Mouse (Mus musculus) monocyte, adult 2 months (primary cell): ENCODE data around the gene Ccdc81.
A peak's percentile ranks its signal among the peaks of the same experiment; 100 is the strongest.

Experiments
- DNase-seq, 2 experiments: peaks; one replicate each; pipeline ENCODE4 v3.0.0; 2022; ENCODE audit warnings: low spot score in 2 of 2, low read depth in 1 of 2

Gene Ccdc81

DNA sequence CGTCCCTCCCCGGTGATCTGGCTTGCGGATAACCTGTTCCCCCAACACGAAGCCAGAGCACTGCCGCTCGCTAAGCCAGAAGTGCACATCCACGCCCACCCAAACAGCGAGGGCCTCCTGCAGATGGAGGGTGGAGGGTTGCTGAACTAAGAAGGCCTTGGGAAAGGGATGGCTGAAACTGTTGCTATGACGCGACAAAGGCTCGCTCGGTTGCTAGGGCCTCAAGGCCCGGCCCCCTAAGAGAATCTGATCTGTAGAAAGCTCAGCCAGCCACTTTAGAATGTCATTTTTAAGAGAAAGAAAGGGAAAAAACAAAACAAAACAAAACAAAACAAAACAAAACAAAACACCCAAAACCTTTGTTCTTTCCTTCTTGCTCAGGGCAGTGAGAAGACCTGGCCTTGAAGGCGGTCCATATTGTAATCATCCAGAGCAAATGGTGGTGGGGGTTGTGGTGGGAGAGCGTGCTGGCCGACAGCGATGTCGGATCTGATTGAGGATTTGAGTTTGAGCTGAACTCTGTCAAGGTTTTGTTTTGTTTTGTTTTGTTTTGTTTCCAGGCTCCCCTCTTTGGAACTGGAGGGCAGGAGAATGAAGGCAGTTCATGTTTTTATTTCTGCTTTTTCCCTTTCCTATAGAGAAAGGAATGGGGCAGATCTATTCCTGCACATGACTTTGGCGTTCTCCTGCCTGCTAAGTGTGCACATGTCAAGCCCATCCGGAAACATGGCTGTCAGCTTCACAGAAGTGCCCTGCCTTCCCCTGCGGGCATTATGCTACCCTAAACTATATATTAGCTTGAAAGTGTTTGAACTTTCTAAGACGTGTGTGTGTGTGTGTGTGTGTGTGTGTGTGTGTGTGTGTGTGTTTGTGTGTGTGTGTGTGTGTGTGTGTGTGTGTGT is at the start of gene Ccdc81:
Gene Ccdc81 (minus strand): TSS at position 188 of the 902 bp plus-strand sequence.
- no peak for DNase-seq

DNA sequence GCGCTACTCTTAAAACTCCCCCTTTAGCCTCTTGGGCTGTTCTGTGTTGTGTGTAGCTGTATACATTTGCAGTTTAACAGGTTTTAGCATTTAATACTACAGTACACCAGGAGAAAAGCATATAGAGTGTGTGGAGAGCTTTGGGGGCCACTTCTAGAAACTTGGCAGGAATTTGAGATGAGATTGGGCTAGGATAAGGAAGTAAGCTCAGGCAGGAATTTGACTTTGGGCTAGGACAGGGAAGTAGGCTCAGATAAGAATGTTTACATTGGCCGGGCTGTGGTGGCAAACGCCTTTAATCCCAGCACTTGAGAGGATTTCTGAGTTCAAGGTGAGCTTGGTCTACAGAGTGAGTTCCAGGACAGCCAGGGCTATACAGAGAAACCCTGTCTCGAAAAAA is 46.0 kb upstream of the Ccdc81 start:
- no peak for DNase-seq

DNA sequence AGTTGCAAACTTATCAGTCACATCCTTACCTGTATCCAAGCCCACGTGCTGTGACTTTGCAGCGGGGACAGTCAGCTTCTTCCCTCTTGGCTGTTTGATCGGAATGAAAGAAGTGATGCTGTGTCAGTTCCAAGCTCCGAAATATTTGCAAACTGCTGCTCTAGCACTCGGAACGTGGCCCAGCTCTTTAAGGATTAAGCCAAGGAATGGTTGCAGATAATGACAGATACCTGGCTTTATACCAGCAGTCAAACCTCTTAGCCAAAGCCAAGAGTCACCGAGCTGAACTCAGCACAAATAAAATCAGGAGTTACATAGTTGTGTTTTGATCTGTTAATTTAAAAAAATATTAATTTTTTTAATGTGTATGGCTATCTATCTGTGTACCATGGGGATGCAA is 44.6 kb upstream of the Ccdc81 start:
- no peak for DNase-seq

DNA sequence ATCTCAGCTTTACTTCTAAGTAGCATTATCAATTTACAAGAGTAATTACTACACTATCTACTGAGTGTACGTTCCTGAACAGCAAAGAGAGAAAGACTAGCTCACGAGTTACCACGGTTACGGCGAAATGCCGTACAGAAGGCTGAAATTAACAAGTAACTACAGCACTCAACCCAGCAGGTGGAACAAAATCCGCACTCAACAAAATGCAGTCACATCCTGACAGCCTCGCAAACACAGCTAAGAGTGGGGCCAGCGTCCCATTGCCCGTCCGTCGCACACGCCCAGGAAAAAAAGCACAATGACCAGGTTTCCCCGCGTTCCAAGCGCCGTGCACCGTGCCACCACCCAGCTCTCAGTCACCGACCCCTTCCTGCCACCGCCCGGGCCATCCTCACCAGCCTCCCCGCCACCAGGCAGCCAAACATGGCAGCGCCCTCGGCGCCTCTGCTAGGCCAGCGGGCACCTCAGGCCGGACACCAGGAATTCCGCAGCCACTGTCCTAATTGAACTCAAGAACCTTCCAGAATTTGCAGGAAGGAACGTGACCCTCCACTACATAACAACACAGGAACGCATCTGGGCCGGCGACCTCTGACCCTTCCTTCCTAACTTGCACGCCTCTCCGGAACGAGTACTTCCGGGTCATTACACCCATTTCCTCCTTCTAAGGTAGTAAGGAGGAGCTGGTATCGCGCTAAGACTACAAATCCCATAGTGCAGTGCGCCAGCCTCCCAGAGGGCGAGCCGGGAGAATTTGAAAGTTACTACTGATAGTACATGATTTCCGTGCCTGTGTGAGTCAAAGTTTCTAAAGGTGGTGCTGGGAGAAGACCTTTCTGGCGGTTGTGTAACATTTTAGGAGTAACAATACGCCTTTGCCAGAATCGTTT is 37.4 kb upstream of the Ccdc81 start, which contains the start of gene Hikeshi:
Gene Hikeshi (minus strand): TSS at position 634 of the 893 bp plus-strand sequence.
- peak; percentile 83 to 90 for DNase-seq

DNA sequence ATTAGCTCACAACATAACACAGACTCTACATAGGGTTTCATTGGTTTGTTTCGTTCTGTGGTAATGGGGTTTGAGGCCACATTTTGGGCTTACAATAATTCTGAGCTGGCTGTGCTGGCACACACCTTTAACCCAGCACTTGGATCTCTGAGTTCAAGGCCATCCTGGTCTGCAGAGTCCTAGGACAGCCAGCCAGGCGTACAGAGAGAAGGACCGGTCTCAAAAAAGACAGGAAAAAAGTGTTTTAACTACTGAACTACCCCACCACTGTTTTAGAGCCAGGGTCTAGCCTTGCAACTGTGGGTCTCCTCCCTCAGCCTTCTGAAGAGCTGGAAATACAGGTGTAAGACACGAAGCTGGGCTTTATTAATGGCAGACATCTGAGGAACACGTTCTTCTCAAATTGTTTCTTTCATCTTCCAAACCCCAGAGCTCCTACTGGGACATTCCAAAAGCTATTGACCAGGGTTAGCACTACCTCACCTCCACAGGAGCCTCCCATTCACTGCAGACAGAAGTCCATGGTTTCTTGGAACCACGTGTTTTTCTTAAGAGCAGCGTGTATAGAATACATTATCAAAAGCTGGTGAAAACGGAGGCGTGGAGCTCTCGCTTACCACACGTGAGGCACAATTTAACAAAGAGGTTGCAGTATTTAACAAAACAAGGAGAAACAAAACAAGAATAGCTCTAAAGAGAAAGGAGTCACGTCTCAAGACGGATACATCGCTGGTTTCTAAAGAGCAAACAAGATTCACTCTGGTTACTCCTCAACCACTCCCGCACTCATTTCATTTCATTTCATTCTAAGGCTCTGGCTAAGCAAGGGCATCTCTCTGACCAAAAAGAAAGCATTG is 36.3 kb upstream of the Ccdc81 start:
- no peak for DNase-seq

DNA sequence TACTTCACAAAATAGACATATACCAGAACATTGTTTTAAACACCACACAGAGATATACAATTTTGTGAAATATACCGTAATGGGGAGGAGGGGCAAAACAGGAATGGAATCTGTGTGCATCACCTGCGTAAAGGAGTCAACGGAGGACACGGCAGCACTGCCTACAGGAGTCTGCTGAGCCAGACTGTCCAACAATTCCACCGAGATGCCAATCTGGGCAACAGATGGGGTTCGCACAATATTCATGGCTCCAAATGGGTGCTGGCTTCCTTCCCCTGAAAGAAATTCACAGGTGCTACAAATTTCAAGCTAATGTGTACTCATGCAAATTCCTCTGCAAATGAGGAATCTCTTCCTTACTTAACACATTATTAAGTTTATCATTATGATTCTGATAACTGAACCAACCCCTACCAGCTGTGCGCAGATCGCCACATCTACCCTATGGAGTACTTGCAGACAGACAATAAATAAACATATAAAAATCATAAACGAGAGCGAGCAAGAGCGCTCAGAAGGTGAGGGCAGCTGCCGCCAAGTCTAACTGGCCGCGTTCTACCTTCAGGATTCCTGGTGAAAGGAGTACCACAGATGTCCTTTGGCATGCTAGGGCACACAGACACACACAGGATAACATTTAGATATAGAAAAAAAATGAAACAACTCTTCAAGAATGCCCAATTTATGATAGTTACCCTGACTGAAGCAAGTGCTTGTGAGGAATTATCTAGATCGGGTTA is 20.2 kb upstream of the Ccdc81 start:
- no peak for DNase-seq

DNA sequence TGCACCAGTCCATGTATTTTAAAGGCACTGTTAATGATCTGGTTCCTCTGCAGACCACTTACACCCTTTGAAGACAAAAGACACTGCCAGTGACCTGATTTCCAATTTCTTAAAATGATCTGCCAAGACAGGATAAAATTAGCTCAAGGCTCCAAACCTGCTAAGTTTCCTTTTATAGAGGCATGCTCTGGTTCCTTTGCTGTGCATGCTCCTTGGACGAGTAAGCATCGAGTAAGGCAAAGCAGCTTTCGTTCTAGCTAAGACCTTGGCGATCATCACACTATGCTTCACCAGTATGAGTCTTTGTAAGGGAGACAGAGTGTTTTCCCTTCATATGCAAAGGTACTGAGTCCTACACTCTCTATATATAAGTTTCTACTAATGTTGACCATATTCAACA is 14.3 kb upstream of the Ccdc81 start:
- DNase-seq: no peak

DNA sequence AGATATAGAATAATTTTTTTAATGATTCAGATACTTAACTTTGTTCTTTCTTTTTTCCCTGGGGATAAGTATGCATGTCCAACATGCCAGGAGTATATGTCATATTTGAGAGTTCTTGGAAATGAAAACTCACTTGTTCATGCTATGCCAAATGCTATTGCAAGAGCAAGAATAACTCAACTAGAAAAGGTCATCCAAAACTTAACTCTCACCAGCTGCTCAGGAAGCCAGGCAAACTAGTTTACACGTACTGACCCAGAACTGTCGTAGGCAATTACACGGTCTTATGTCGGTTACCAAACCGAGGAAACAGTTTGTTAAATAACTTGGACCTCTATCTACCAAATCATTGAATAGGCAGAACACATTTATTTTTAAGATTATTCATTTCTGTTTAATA is 13.3 kb upstream of the Ccdc81 start:
- no peak for DNase-seq

DNA sequence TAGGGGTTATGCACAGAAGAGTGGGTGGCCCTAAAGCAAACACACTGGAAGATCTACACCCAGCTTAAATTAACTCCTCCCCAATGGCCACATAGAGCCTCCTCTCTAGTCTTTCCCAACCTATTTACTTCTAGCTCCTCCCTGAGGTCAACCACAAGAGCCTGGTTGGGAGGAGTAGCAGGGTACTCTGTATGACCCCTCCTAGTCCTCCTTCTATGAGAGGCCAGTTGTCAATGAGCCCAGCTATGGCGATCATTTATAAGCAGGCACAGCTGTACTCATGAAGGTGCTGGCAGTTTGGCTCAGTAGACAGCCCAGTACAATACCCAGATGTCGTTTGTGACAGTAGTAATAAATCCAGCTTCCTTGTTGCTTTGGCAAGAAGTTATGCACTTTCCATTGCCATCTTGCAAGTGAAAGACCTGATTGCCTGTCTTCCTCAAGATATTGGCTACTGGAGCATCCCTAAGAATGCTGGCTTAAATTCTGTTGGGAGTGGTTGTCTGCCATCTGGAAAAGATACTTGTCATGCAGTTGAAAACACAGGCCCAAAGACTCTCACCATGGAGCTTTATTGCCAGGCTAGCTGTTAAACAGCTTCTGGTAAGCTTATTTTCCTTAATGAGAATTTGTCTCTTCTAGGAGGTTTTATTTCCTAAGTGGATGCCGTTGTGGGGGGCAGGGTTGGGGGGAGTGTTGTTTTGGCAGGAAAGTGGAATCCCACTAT is 10.2 kb upstream of the Ccdc81 start:
- DNase-seq: no peak

DNA sequence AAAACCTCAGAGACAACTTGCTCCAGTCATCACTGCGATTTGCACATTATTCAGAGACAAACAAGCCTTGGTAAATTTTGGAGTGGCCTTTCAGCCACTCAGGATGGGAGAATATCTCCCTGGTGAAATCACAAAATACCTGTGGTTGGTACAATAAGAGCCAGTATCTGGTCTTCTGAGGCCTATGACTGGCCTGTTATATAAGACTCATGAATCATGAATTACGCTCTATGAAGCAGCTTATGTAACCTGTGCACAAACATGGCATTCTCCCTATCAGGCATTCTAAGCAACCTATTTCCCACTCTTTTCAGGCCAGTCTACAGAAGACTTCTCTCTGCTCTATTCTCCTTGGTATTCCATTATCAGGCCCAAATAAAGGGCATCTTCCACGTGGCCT is 8.9 kb upstream of the Ccdc81 start:
- DNase-seq: no peak

DNA sequence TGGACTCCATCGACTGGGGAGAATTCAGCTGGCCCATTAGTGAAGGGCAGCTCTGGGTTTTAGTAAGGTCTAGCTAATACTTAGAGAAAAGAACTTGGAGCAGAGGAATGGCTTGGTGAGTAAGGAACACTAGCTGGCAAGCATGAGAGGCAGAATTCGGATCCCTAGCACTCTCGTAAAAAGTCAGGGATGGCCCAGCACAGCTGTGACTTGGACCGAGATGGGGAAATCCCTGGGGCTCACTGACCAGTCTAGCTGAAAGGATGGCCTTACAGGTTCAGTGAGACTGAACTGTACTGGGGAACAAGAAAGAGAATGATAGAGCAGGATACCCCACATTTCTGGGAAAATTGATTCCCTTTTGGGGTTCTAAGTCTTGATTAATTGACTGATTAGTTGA is 6.3 kb upstream of the Ccdc81 start:
- no peak for DNase-seq

DNA sequence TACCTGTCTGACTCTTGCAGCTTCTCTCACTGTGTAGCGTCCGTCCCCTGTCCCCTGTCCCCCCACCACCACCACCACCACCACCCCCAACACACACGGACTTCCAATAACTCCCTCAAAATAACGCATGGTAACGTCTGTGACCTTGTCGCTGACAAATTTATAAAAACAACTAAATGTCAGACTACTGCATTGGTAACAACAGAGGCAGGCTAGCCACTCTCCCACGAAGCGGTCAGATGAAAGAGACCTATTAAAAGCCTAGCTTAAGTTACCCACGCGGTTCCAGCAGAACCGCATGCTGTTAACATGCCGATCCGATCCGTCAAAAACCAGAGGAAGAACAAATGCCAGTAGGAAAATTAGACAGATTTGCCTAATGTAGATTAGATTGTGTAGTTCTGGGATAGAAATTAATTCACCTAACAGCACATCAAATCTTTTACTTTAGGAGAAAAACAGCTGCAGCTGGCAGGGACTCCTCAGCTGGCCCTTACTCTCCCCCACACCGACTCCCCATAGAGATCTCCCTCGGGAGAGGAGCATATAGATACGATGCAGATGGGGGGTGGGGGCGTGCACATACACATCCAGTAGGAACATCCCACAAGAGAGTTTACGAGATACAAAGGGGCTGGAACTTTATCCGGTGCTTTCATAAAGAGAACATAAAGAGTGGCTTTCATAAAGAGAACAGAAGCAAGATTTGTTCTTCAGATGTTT is 5.6 kb upstream of the Ccdc81 start:
- no peak for DNase-seq

DNA sequence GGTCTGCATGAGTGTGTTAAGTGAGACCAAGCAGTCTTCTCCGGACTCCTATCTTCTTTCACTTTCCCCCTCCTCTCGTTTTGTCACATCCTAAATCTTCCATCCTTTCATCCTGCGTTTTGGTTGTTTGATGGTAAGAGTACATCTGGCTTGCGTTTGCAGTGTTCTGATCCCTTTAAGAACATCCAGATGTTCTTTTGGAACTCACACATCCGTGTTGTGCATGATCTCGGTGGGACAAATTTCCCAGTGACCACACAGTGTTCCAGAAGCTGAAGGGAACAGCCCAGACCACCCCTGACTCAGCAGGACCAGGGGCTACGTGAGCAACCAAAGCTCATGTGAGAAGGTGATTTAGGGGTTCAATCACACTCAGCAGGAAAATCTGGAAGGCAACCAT is 5.0 kb upstream of the Ccdc81 start:
- DNase-seq: no peak

DNA sequence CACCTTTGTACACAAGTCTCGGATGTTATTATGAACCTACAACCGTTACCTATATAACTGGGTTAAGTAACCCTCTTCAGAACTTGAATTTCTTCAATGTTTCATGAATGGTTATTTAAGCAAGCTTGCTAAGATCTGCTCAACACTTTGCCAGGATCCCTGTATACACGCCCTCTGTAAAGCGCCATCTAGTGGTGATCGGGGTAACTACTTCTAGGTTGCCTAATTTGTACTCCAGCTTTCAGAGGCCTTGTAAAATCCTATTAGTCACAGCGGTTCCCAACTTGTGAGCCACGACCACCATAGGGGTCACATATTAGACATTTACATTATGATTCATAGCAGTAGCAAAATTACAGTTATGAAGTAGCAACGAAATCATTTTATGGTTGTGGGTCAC is 4.5 kb upstream of the Ccdc81 start:
- DNase-seq: peak; percentile 13 to 37

DNA sequence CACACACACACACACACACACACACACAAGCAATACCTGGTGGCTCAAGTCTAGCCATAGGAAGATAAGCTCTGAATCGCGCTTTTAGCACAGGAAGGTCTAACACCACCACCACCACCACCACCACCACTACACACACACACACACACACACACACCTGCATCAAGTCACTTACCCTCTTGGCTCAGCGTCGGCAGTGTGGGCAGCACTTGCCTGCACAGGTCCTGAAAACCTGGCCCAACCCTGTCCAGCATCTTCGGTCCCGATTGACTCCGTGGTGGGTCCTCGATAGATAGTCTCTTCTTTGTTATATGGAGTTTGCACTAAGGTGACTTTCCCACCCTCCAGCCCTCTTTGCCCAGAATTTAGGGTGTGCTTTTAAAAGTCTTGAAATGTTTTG is 422 bp downstream of the Ccdc81 start:
- no peak for DNase-seq

DNA sequence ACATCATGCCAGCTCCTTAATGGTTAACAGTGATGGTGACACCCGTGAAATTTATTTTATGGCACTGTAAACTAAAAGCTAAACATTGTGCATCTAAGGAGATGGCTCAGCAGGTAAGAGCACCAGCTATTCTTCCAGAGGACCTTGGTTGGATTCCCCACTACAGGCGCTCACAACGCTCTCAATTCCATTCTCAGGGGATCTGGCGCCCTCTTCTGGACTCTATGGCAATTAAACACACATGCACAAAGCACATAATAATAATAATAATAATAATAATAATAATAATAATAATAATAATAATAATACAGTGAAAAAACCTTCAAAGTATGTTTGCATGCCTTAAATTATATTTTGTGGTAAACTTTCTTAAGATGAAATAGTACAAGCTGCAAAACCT is 11.6 kb downstream of the Ccdc81 start:
- DNase-seq: no peak

DNA sequence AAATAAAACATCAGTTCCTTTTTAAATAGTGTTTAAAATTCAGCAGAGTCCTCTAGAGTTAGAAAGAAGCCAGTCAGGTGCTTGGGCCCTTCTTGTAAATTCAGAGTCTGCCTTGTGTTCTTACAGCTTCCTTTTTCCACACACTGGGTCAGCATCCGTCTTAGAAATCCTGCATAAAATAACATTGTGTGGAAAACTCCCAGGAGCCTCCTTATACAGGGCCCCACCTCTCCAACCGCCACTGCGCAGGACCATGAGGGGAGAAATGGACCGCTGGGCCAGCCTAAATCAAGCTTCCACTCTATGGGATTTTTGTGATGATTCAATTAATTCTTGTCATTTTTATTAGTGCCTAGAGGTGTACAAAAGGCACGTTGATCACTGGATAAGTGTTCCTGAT is 12.0 kb downstream of the Ccdc81 start:
- no peak for DNase-seq

DNA sequence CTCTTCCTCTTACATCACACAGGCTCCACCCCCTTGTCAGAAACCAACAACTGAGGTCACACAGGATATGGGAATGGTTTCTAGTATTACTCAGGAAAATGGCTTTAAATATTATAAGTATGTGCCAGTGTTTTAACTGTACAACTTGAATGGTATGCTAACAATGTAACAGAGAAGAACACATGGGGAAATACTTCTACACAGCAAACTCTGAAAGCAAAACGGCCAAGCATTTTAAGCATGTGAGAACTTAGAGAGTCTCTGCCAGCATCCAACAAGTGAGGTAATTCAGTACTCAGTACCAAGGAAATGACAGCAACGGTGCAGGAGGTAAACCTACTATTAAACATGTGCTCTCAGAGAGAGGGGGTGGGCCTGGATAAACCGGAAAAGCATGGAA is 18.9 kb downstream of the Ccdc81 start:
- no peak for DNase-seq

DNA sequence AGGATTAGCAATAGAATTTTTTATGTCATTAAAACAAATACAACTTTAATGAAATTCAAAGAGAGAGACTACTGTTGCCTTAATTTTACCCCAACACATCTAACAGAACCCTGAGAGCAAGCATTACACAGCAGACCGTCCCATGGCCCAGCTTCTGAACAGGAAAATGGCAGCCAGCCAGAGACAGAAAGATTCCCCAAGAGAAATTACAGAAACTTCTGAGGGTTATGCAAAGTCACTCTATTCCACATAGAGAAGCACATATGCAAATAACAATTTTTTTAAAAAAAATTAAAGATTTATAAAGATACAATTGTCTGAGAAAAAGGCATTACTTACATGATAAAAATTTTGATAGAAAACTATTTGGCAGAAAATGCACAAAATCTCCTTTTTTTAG is 23.7 kb downstream of the Ccdc81 start:
- DNase-seq: no peak
